ENCODE assay signal across 13 mouse cellular contexts in the genomic region with DNA sequence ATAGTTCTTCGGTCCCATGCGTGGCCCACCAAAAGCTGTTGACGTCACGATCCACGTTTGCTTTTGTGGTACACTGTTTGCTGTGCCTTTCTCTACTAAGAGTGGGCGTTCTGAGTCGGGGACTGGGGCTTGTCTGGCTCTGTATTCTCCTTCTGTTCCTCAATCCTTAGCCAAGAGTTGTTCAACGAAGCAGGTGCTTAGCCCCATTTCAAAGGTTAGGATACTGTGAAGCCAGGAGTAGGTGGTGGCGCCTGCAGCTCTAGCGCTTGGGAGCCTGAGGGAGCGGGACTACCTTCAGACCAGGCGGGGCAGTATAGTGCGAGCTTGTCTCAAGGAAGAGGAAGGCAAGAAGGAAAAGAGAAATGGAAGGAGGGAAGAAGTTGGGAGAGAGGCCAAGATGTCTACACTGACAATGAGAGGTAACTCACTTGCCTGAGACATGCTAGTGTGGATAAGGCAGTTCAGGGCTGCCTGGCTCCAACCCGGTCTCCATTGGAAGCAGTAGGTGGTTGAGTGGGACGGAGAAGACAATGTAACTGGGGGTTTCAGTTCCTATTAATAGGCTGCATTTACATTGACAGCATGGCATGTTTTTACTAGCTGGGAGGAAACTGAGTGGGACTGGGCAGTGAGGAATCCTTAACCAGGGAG. TPM values are rescaled to one million over a fixed set of nuclear protein-coding genes. Genes with fewer than 3 reads are reported as not detected.
DNase-seq lines count a peak whose midpoint lies in the region; ATAC-seq and TF ChIP-seq lines count a peak whose summit lies in the region.
"Had no signal": no experiment of that assay in that cellular context is flagged by ENCODE, and none has a peak within 500 bp of the region (broad histone marks: within the 10 kb centered on the region; RNA-seq: fewer than 3 reads in every experiment).

No protein-coding gene starts in this region.

- peaks cover 14% of the 10 kb centered on the region for H3K4me1 ChIP-seq in heart, embryonic 15.5 days (replicated peaks)
- peaks cover 70% of the 10 kb centered on the region for H3K4me1 ChIP-seq in E14TG2a.4 (replicated peaks; ENCODE audit: low read depth, low read length)
- 0 out of 2 replicates have a peak, but pooled peaks cover 5% of the 10 kb centered on the region for H3K4me1 ChIP-seq in kidney, embryonic 16.5 days (ENCODE audit: insufficient read depth, low read length)

- TF ChIP-seq CTCF in E14TG2a.4 (conservative IDR thresholded peaks at IDR 0.05; ENCODE audit: low read length) = peak; percentile 25; the same call in 1 of the 2 replicates

- H3K36me3 ChIP-seq in heart, embryonic 15.5 days = no peaks in the 10 kb centered on the region
- no peaks in the 10 kb centered on the region for H3K36me3 ChIP-seq in E14TG2a.4 (ENCODE audit: insufficient read depth, low read length)
- no peaks in the 10 kb centered on the region for H3K36me3 ChIP-seq in kidney, embryonic 16.5 days (ENCODE audit: insufficient read depth, low read length)

- no peak overlapping the region for H3K9ac ChIP-seq in heart, embryonic 15.5 days
- no peak overlapping the region for H3K9ac ChIP-seq in kidney, embryonic 16.5 days (replicated peaks; ENCODE audit: low read length)
- H3K9ac ChIP-seq: lung, embryonic 14.5 days had no signal

- ATAC-seq in heart, embryonic 15.5 days (replicated peaks; ENCODE audit: insufficient number of reproducible peaks, insufficient read depth, low FRiP score, low read depth) = no peak
- 0 out of 2 replicates have a peak, but pooled peaks have one; percentile 11 for ATAC-seq in megakaryocyte progenitor cell, adult 5-6 weeks (replicated peaks; ENCODE audit: poor library complexity)
- no peak for ATAC-seq in kidney, embryonic 16.5 days (ENCODE audit: low FRiP score, low TSS enrichment)
- ATAC-seq in erythroblast, adult 5-6 weeks (replicated peaks; ENCODE audit: low FRiP score, poor library complexity, severe bottlenecking) = no peak
- ATAC-seq: activated CD4-positive, CD25-positive, alpha-beta regulatory T cell, adult 4 months had no signal

- H3K27ac ChIP-seq in heart, embryonic 15.5 days = peak overlapping the region; percentile 33; the same call in 1 of the 2 replicates
- H3K27ac ChIP-seq in kidney, embryonic 16.5 days (ENCODE audit: low read length) = no peak overlapping the region

- peak overlapping the region; percentile 38 for H3K4me2 ChIP-seq in heart, embryonic 15.5 days
- H3K4me2 ChIP-seq in kidney, embryonic 16.5 days (replicated peaks; ENCODE audit: low read depth, low read length) = no peak overlapping the region
- H3K4me2 ChIP-seq: lung, embryonic 14.5 days had no signal

- H3K4me3 ChIP-seq in heart, embryonic 15.5 days = 0 out of 2 replicates have a peak overlapping the region, but pooled peaks have one; percentile 3
- H3K4me3 ChIP-seq in E14TG2a.4 (replicated peaks; ENCODE audit: low read length) = peak overlapping the region; percentile 49
- H3K4me3 ChIP-seq in kidney, embryonic 16.5 days (ENCODE audit: low read length) = no peak overlapping the region

- H3K27me3 ChIP-seq in heart, embryonic 15.5 days = 0 out of 2 replicates have a peak, but pooled peaks cover 3% of the 10 kb centered on the region
- H3K27me3 ChIP-seq in E14TG2a.4 (ENCODE audit: insufficient read depth, low read length) = no peaks in the 10 kb centered on the region
- H3K27me3 ChIP-seq in kidney, embryonic 16.5 days (ENCODE audit: insufficient read depth, low read length) = no peaks in the 10 kb centered on the region

- H3K9me3 ChIP-seq in heart, embryonic 15.5 days (replicated peaks) = no peaks in the 10 kb centered on the region
- H3K9me3 ChIP-seq in E14TG2a.4 (ENCODE audit: low read length) = no peaks in the 10 kb centered on the region
- no peaks in the 10 kb centered on the region for H3K9me3 ChIP-seq in kidney, embryonic 16.5 days (ENCODE audit: low read length)

- DNase-seq in heart, adult 18-20 months = no peak
- DNase-seq in ZHBTc4 (ENCODE audit: low read depth, low spot score) = peak; percentile 86
- no peak for DNase-seq in spleen, postnatal 36 days (ENCODE audit: low spot score in 2 of 2)
- DNase-seq: lung, embryonic 14.5 days had no signal

- WGBS in heart, embryonic 15.5 days = 72% methylated on average over 15 of the region's 15 CpGs
- WGBS in kidney, embryonic 16.5 days = 85% methylated on average over 15 of the region's 15 CpGs

RNA-seq across cellular contexts. Expression of gene Cdsn, which starts 9.0 kb away (rescaled TPM):
- 0.47 and 0.59 TPM in 2 replicates for polyA plus RNA-seq in heart, embryonic 15.5 days (2015; fragmentation: Nextera tagmentation; extraction: Ambion mirVana)
- total RNA-seq in heart, adult 18-20 months (2021) = under 1 TPM; 0.27 to 0.28 TPM
- total RNA-seq in megakaryocyte progenitor cell, adult 5-6 weeks (2015) = not detected in 2 replicates
- not detected in 2 replicates for total RNA-seq in megakaryocyte progenitor cell, adult 5-6 weeks (2017)
- polyA plus RNA-seq in kidney, embryonic 16.5 days (2015; fragmentation: Nextera tagmentation; extraction: Ambion mirVana) = 0.20 TPM in 1 of 2 replicates, not detected in the other
- not detected in 2 replicates for total RNA-seq in erythroblast, adult 5-6 weeks (2015; ENCODE audit: low replicate concordance)
- not detected in 2 replicates for total RNA-seq in erythroblast, adult 5-6 weeks (2017; ENCODE audit: low replicate concordance)
- polyA plus RNA-seq: activated CD4-positive, CD25-positive, alpha-beta regulatory T cell, adult 4 months; kidney, embryonic 14.5 days; limb, embryonic 11.5 days had no signal

RNA-seq across cellular contexts. Expression of gene Psors1c2, which starts 9.9 kb away (rescaled TPM):
- 1.8 and 2.3 TPM in 2 replicates for polyA plus RNA-seq in heart, embryonic 15.5 days (2015; fragmentation: Nextera tagmentation; extraction: Ambion mirVana)
- not detected for total RNA-seq in heart, adult 18-20 months (2021)
- not detected in 2 replicates for total RNA-seq in megakaryocyte progenitor cell, adult 5-6 weeks (2015)
- not detected in 2 replicates for total RNA-seq in megakaryocyte progenitor cell, adult 5-6 weeks (2017)
- 1.5 TPM in 2 replicates for polyA plus RNA-seq in kidney, embryonic 16.5 days (2015; fragmentation: Nextera tagmentation; extraction: Ambion mirVana)
- 1.3 TPM in 1 of 2 replicates, not detected in the other for total RNA-seq in erythroblast, adult 5-6 weeks (2015; ENCODE audit: low replicate concordance)
- not detected in 2 replicates for total RNA-seq in erythroblast, adult 5-6 weeks (2017; ENCODE audit: low replicate concordance)
- polyA plus RNA-seq: activated CD4-positive, CD25-positive, alpha-beta regulatory T cell, adult 4 months; gonadal fat pad, adult 2 months had no signal

RNA-seq across cellular contexts. Expression of gene 2300002M23Rik, which starts 24.4 kb away (rescaled TPM):
- polyA plus RNA-seq in heart, embryonic 15.5 days (2015; fragmentation: Nextera tagmentation; extraction: Ambion mirVana) = not detected in 2 replicates
- not detected for total RNA-seq in heart, adult 18-20 months (2021)
- total RNA-seq in megakaryocyte progenitor cell, adult 5-6 weeks (2015) = not detected in 2 replicates
- not detected in 2 replicates for total RNA-seq in megakaryocyte progenitor cell, adult 5-6 weeks (2017)
- polyA plus RNA-seq in kidney, embryonic 16.5 days (2015; fragmentation: Nextera tagmentation; extraction: Ambion mirVana) = not detected in 2 replicates
- not detected in 2 replicates for total RNA-seq in erythroblast, adult 5-6 weeks (2015; ENCODE audit: low replicate concordance)
- total RNA-seq in erythroblast, adult 5-6 weeks (2017; ENCODE audit: low replicate concordance) = not detected in 2 replicates
- polyA plus RNA-seq: activated CD4-positive, CD25-positive, alpha-beta regulatory T cell, adult 4 months; kidney, embryonic 14.5 days; limb, embryonic 11.5 days; lung, embryonic 14.5 days had no signal

RNA-seq across cellular contexts. Expression of gene Cchcr1, which starts 26.0 kb away (rescaled TPM):
- polyA plus RNA-seq in heart, embryonic 15.5 days (2015; fragmentation: Nextera tagmentation; extraction: Ambion mirVana) = 12.8 and 15.4 TPM in 2 replicates
- 1 to 10 TPM; 1.9 to 4.0 TPM for total RNA-seq in heart, adult 18-20 months (2021)
- total RNA-seq in megakaryocyte progenitor cell, adult 5-6 weeks (2015) = 1.1 and 1.9 TPM in 2 replicates
- total RNA-seq in megakaryocyte progenitor cell, adult 5-6 weeks (2017) = 4.0 and 5.6 TPM in 2 replicates
- polyA plus RNA-seq in kidney, embryonic 16.5 days (2015; fragmentation: Nextera tagmentation; extraction: Ambion mirVana) = 17.3 and 20.5 TPM in 2 replicates
- total RNA-seq in erythroblast, adult 5-6 weeks (2015; ENCODE audit: low replicate concordance) = 4.2 and 9.4 TPM in 2 replicates
- total RNA-seq in erythroblast, adult 5-6 weeks (2017; ENCODE audit: low replicate concordance) = 25.9 and 66.8 TPM in 2 replicates

RNA-seq across cellular contexts. Expression of gene Tcf19, which starts 26.3 kb away (rescaled TPM):
- polyA plus RNA-seq in heart, embryonic 15.5 days (2015; fragmentation: Nextera tagmentation; extraction: Ambion mirVana) = 51.8 and 63.3 TPM in 2 replicates
- total RNA-seq in heart, adult 18-20 months (2021) = 1 to 10 TPM; 1.5 to 2.1 TPM
- total RNA-seq in megakaryocyte progenitor cell, adult 5-6 weeks (2015) = 23.3 and 23.8 TPM in 2 replicates
- 8.5 and 8.7 TPM in 2 replicates for total RNA-seq in megakaryocyte progenitor cell, adult 5-6 weeks (2017)
- polyA plus RNA-seq in kidney, embryonic 16.5 days (2015; fragmentation: Nextera tagmentation; extraction: Ambion mirVana) = 72.9 and 77.2 TPM in 2 replicates
- total RNA-seq in erythroblast, adult 5-6 weeks (2015; ENCODE audit: low replicate concordance) = 18.4 and 30.3 TPM in 2 replicates
- 18.8 and 19.0 TPM in 2 replicates for total RNA-seq in erythroblast, adult 5-6 weeks (2017; ENCODE audit: low replicate concordance)
